Mouse (Mus musculus) testis, postnatal 14 days (tissue): ENCODE results near the gene Mxi1.

Experiments
- DNase-seq: peaks from one replicate; pipeline ENCODE4 v3.0.0; 2021; ENCODE audit warnings: low spot score

Mxi1 gene

GRCm38 (mm10) chr19:53299829-53300181 lies 10.5 kb upstream of the Mxi1 start:
- no peak for DNase-seq

- DNase-seq, result no peak
Observed at GRCm38 (mm10) chr19:53303382-53303781, 6.9 kb upstream of the Mxi1 start.

DNA sequence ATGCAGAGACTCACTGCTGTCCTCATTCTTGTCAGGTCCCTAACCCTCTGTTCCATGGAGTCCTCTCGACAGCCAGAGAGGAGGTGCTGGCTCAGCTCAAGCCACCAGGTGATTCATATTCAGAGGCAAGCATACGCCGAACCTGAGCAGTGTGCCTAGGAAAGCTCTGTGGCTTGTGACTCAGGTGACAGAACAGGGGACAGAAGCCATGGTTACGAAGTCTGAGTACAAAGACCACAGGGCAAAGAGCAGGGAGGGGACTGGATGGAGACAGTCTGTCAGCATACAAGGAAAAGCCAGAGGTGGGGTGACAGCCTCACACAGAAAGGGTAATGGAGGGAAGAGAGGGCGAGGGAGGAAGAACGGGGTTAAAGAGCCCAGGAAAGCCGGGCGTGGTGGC lies 4.7 kb upstream of the Mxi1 start:
- no peak for DNase-seq

- no peak for DNase-seq
Observed at GRCm38 (mm10) chr19:53306706-53307105, 3.6 kb upstream of the Mxi1 start.

- DNase-seq, result no peak
Observed at GRCm38 (mm10) chr19:53307219-53307618, 3.1 kb upstream of the Mxi1 start.

- DNase-seq, result no peak
Observed at GRCm38 (mm10) chr19:53309631-53310030, 687 bp upstream of the Mxi1 start.

GRCm38 (mm10) chr19:53310771-53311523 lies 629 bp downstream of the Mxi1 start:
- peak; percentile 62 for DNase-seq

DNA sequence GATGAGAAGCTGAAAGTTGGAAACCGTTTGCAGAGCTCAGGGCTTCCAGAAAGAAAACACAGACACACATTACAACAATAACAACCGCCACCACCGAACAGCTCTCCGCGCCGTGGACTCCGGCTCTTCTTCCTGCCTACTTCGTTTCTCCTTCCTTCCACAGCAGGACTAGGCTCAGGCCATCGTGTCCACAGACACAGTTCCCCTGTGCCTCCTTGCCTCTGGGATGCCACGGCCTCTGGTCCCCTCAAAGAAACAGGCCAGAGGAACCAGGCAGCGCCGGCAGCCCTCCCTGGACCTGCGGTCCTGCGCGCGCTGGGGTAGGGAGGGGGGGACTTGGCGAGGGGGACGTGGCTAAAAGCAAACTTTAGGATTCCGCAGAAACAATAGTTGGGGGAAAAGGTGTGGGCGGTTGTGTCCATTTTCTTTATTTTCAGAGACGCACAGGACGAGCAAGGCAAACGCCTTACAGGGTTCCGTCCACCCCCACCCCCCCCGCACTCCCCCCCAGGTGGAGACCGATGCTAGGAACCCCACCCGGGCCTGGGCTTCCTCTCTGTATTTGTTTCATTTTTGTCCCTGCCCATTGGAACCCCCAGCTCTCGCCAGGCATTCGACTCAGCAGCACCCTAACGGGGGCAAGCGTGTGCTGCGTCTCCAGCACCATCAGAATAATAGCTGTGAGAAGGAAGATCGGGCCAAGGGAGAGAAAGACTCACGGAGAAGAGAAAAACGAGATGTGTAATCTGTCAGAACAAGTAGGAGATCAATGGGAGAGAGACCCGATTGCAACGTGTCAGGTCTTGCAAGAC lies 1.4 kb downstream of the Mxi1 start:
- no peak for DNase-seq

DNA sequence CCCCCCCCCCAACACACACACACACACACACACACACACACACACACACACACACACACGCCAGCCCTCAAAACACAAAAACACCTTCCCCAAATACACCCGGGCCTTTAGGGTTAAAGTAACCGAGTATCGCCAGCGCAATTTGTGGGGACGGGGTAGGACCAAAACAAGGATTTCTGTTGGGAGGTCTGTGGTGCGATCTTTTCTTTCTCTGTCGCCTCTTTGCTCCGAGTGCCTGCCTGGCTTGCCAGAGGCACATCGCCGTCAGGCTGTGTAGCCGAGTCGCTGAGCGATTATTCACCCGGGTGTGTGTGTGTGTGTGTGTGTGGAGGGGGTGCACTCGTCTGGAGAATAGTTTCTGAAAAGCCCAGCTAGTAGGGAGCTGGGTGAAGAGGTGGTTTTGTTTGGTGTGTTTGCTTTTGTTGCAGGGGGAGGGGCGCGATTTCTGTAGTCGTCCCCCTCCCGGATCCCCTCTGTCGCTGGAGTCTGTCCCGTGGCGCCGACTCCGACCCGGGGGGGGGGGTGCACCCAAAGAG lies 2.1 kb downstream of the Mxi1 start:
- DNase-seq, result no peak

- DNase-seq, result peak; percentile 58
Observed at GRCm38 (mm10) chr19:53312951-53313683, 2.8 kb downstream of the Mxi1 start.

GRCm38 (mm10) chr19:53313684-53314443 lies 3.5 kb downstream of the Mxi1 start:
- peak; percentile 94 for DNase-seq

GRCm38 (mm10) chr19:53314530-53315208 lies 4.4 kb downstream of the Mxi1 start:
- no peak for DNase-seq

- DNase-seq, result no peak
Observed at GRCm38 (mm10) chr19:53315209-53315654, 4.9 kb downstream of the Mxi1 start.

GRCm38 (mm10) chr19:53316105-53316504 lies 5.8 kb downstream of the Mxi1 start:
- DNase-seq, result no peak

DNA sequence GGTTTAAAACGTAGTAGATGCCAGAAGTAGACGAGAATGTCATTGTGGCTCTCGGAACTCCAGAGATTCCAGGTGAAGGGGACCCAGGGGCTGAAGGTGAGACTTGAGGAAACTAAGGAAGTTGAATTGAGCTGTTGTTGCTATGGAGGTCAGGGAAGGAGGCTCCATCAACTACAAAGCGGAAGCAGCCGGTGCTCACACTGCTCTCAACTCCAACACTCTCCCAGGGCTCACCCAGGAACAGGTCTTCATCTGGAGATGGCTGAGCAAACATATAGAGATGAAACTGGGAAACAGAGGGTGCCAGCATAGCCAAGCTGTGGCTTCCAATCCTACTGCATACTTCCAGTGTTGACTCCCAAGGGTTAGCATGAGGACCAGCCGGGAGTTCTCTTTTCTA lies 6.6 kb downstream of the Mxi1 start:
- no peak for DNase-seq

GRCm38 (mm10) chr19:53318143-53319132 lies 8.1 kb downstream of the Mxi1 start:
- DNase-seq, result peak; percentile 6

- peak; percentile 71 for DNase-seq
Observed at GRCm38 (mm10) chr19:53320264-53321110, 10.2 kb downstream of the Mxi1 start.

GRCm38 (mm10) chr19:53321273-53321672 lies 11.0 kb downstream of the Mxi1 start:
- DNase-seq, result no peak
